Mouse (Mus musculus) CH12.LX (cell line): Measurements from ENCODE around the gene Pold3. TPM values are rescaled to one million over a fixed set of nuclear protein-coding genes. Genes with fewer than 3 reads are reported as not detected.

Experiments used
- DNase-seq: peaks from one replicate; pipeline ENCODE4 v3.0.0-alpha.2; 2013; ENCODE audit errors: extremely low read depth
- H3K27ac ChIP-seq: 2 replicates; pipeline ENCODE4 v1.5.1; 2012; ENCODE audit warnings: low read depth, mild to moderate bottlenecking, control low read depth, moderate library complexity; ENCODE audit not compliant: insufficient read depth
- H3K27me3 ChIP-seq: replicated peaks from 2 replicates; pipeline ENCODE3; 2012; ENCODE audit warnings: inconsistent platforms
- H3K36me3 ChIP-seq, 2 experiments: replicated peaks in 1 of 2; 2 replicates each; pipeline versions ENCODE3 to v1.6.1; 2012; ENCODE audit warnings: inconsistent platforms in 1 of 2, low read length in 1 of 2, mild to moderate bottlenecking in 1 of 2, mixed read lengths in 1 of 2, moderate library complexity in 1 of 2; ENCODE audit not compliant: control insufficient read depth in 1 of 2, insufficient read depth in 1 of 2
- H3K4me1 ChIP-seq, 2 experiments: 2 replicates each; pipeline ENCODE4 v1.6.1; 2012; ENCODE audit warnings: inconsistent platforms in 1 of 2, moderate library complexity in 1 of 2; ENCODE audit not compliant: insufficient read depth in 2 of 2, control insufficient read depth in 1 of 2
- H3K4me2 ChIP-seq: 2 replicates; pipeline ENCODE4 v1.6.1; 2012; ENCODE audit warnings: low read depth, mild to moderate bottlenecking, control low read depth; ENCODE audit not compliant: poor library complexity, insufficient read depth, severe bottlenecking
- H3K4me3 ChIP-seq, 3 experiments: fragments of 150-350 bp in 1 of 3; sonication (generic) in 1 of 3; replicated peaks in 1 of 3; 2 replicates each; pipeline versions ENCODE3 to v1.5.1; 2011 to 2012; ENCODE audit warnings: low read depth in 2 of 3, low read length in 2 of 3, mild to moderate bottlenecking in 2 of 3, moderate library complexity in 2 of 3, control low read depth in 1 of 3, improper control_type of control experiment in 1 of 3, inconsistent platforms in 1 of 3, mixed read lengths in 1 of 3; ENCODE audit not compliant: poor library complexity in 1 of 3
- H3K79me2 ChIP-seq: replicated peaks from 2 replicates; pipeline ENCODE4 v1.6.1; 2012; ENCODE audit warnings: mild to moderate bottlenecking, moderate library complexity; ENCODE audit not compliant: control insufficient read depth, poor library complexity, insufficient read depth, severe bottlenecking; ENCODE audit errors: extremely low read depth
- H3K9ac ChIP-seq: 2 replicates; pipeline ENCODE4 v1.6.1; 2012; ENCODE audit warnings: low read depth, mild to moderate bottlenecking, control low read depth, moderate library complexity; ENCODE audit not compliant: insufficient read depth
- H3K9me3 ChIP-seq: replicated peaks from 2 replicates; pipeline ENCODE3; 2012; ENCODE audit warnings: low read length, inconsistent platforms, mixed read lengths
- BHLHE40 ChIP-seq: IDR thresholded peaks from 2 replicates; pipeline ENCODE4 v1.6.1; 2011; ENCODE audit warnings: mild to moderate bottlenecking, low read depth, low read length, improper control_type of control experiment
- CHD2 ChIP-seq: IDR thresholded peaks from 2 replicates; pipeline ENCODE4 v1.6.1; 2011; ENCODE audit warnings: low read length, improper control_type of control experiment
- CTCF ChIP-seq, 2 experiments: IDR thresholded peaks in 1 of 2; conservative IDR thresholded peaks in 1 of 2; 2 replicates each; pipeline ENCODE4 v1.5.1; 2011 to 2012; ENCODE audit warnings: low read depth in 2 of 2, low read length in 2 of 2, improper control_type of control experiment in 1 of 2, inconsistent platforms in 1 of 2, mild to moderate bottlenecking in 1 of 2, moderate library complexity in 1 of 2
- E2F4 ChIP-seq: IDR thresholded peaks from 2 replicates; pipeline ENCODE4 v1.6.1; 2011; ENCODE audit warnings: low read depth, low read length, improper control_type of control experiment; ENCODE audit not compliant: insufficient replicate concordance
- EP300 ChIP-seq: IDR thresholded peaks from 2 replicates; pipeline ENCODE4 v1.6.1; 2011; ENCODE audit warnings: low read length, improper control_type of control experiment
- ETS1 ChIP-seq: conservative IDR thresholded peaks from 2 replicates; pipeline ENCODE4 v1.6.1; 2012; ENCODE audit warnings: low read depth, mild to moderate bottlenecking, inconsistent platforms, low read length, improper control_type of control experiment, moderate library complexity
- GABPA ChIP-seq: IDR thresholded peaks from 2 replicates; pipeline ENCODE4 v1.6.1; 2012; ENCODE audit warnings: low read depth, low read length, improper control_type of control experiment, inconsistent platforms; ENCODE audit not compliant: insufficient replicate concordance
- IRF4 ChIP-seq: IDR thresholded peaks from 2 replicates; pipeline ENCODE4 v1.6.1; 2014; ENCODE audit warnings: low read depth, mild to moderate bottlenecking, inconsistent platforms, low read length, improper control_type of control experiment
- JUN ChIP-seq: IDR thresholded peaks from 2 replicates; pipeline ENCODE4 v1.6.1; 2011; ENCODE audit warnings: low read depth, mild to moderate bottlenecking, low read length, improper control_type of control experiment, moderate library complexity; ENCODE audit not compliant: insufficient read depth
- JUND ChIP-seq: conservative IDR thresholded peaks from 2 replicates; pipeline ENCODE4 v1.6.1; 2011; ENCODE audit warnings: low read depth, low read length, improper control_type of control experiment
- KAT2A ChIP-seq: IDR thresholded peaks from 2 replicates; pipeline ENCODE4 v1.6.1; 2012; ENCODE audit warnings: low read length, improper control_type of control experiment, inconsistent platforms; ENCODE audit not compliant: insufficient replicate concordance
- MAFK ChIP-seq: IDR thresholded peaks from 2 replicates; pipeline ENCODE4 v1.6.1; 2011; ENCODE audit warnings: low read length, improper control_type of control experiment; ENCODE audit not compliant: insufficient replicate concordance
- MAX ChIP-seq: IDR thresholded peaks from 2 replicates; pipeline ENCODE4 v1.6.1; 2011; ENCODE audit warnings: low read length, improper control_type of control experiment
- MAZ ChIP-seq: IDR thresholded peaks from 2 replicates; pipeline ENCODE4 v1.6.1; 2012; ENCODE audit warnings: low read depth, mild to moderate bottlenecking, inconsistent platforms, low read length, improper control_type of control experiment, moderate library complexity
- MEF2A ChIP-seq: IDR thresholded peaks from 2 replicates; pipeline ENCODE4 v1.6.1; 2014; ENCODE audit warnings: low read depth, mild to moderate bottlenecking, inconsistent platforms, low read length, improper control_type of control experiment, borderline replicate concordance
- MYC ChIP-seq: IDR thresholded peaks from 2 replicates; pipeline ENCODE4 v1.6.1; 2011; ENCODE audit warnings: low read depth, mild to moderate bottlenecking, improper control_type of control experiment, low read length
- NELFE ChIP-seq: IDR thresholded peaks from 2 replicates; pipeline ENCODE4 v1.6.1; 2011; ENCODE audit warnings: low read depth, low read length, improper control_type of control experiment
- NRF1 ChIP-seq: IDR thresholded peaks from 2 replicates; pipeline ENCODE4 v1.6.1; 2014; ENCODE audit warnings: low read depth, mild to moderate bottlenecking, inconsistent platforms, low read length, improper control_type of control experiment, moderate library complexity
- PAX5 ChIP-seq: IDR thresholded peaks from 2 replicates; pipeline ENCODE4 v1.6.1; 2012; ENCODE audit warnings: low read length, inconsistent platforms, mixed read lengths
- POLR2A ChIP-seq: IDR thresholded peaks from 2 replicates; pipeline ENCODE4 v1.6.1; 2011; ENCODE audit warnings: low read depth, mild to moderate bottlenecking, improper control_type of control experiment, low read length
- POLR2AphosphoS2 ChIP-seq: IDR thresholded peaks from 2 replicates; pipeline ENCODE4 v1.6.1; 2011; ENCODE audit warnings: low read depth, low read length, improper control_type of control experiment
- RAD21 ChIP-seq: IDR thresholded peaks from 2 replicates; pipeline ENCODE4 v1.6.1; 2011; ENCODE audit warnings: low read depth, mild to moderate bottlenecking, low read length, improper control_type of control experiment, moderate library complexity
- RCOR1 ChIP-seq: conservative IDR thresholded peaks from 2 replicates; pipeline ENCODE4 v1.6.1; 2012; ENCODE audit warnings: low read depth, mild to moderate bottlenecking, inconsistent platforms, low read length, improper control_type of control experiment
- TCF12 ChIP-seq: IDR thresholded peaks from 2 replicates; pipeline ENCODE4 v1.6.1; 2014; ENCODE audit warnings: low read depth, mild to moderate bottlenecking, inconsistent platforms, low read length, improper control_type of control experiment
- ZC3H11A ChIP-seq: IDR thresholded peaks from 2 replicates; pipeline ENCODE4 v1.6.1; 2012; ENCODE audit warnings: low read depth, mild to moderate bottlenecking, inconsistent platforms, low read length, improper control_type of control experiment
- ZKSCAN1 ChIP-seq: IDR thresholded peaks from 2 replicates; pipeline ENCODE4 v1.6.1; 2012; ENCODE audit warnings: low read depth, inconsistent platforms, low read length, improper control_type of control experiment, borderline replicate concordance
- ZMIZ1 ChIP-seq: IDR thresholded peaks from 2 replicates; pipeline ENCODE4 v1.6.1; 2012; ENCODE audit warnings: low read depth, mild to moderate bottlenecking, inconsistent platforms, low read length, improper control_type of control experiment
- ZNF384 ChIP-seq: IDR thresholded peaks from 2 replicates; pipeline ENCODE4 v1.6.1; 2012; ENCODE audit warnings: low read depth, low read length, improper control_type of control experiment, inconsistent platforms
- dilution Hi-C: fragments of 300-500 bp; cut with MboI; formaldehyde crosslinking; loops from 2 replicates; pipeline ENCODE4 v1.14.3; 2020; ENCODE audit warnings: low sequenced_read_pairs; ENCODE audit not compliant: extremely low pct_unique_long_range_greater_than_20kb, extremely low pct_ligation_motif_present
- in situ Hi-C: fragments of 300-500 bp; cut with MboI; formaldehyde crosslinking; loops from 3 replicates; pipeline ENCODE4 v1.14.3; 2019; ENCODE audit warnings: low sequenced_read_pairs, low pct_ligation_motif_present, low pct_unique_long_range_greater_than_20kb, mixed read lengths
- polyA plus RNA-seq: library from polyadenylated mRNA; unstranded; fragments of >175 nt; gene quantifications from 2 replicates; pipeline ENCODE4 v1.2.1, GENCODE M21; 2012; ENCODE audit warnings: low read depth; ENCODE audit not compliant: insufficient read length
- total RNA-seq, 2 experiments: library from RNA; depleted of rRNA; stranded (reverse); fragments of 300-350 nt in 1 of 2; fragments of >200 nt in 1 of 2; gene quantifications; 2 replicates each; pipeline ENCODE4 v1.2.3; 2012 to 2014

Gene Pold3
- total and polyA plus RNA-seq, 3 experiments = 59.5 to 121 (median 88.0) TPM

DNA sequence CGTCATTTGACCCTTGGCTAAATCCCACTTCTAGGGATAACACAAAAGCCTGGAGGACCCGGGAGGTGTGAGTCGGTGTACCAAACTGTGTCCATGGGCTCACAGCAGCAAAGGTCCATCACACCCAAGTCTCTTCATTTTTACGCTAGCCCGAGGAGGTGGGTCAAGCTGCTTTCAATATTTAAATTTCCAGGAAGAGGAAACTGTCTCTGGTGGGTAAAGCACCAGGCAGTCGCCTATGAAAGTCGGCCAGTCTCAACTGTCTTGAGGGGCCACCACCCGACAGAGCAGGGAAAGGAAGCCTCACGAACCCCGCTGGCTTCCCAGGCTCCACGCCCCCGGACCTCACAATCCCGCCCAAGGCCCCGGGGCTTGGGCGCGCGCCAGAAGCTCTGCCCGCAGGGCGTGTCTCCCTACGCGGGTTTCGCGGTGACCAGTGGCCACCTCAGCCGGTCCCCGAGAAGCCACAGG is 539 bp downstream of the Pold3 start (continued):
- no peak for TF ChIP-seq MAX
- no peak for TF ChIP-seq MYC
- TF ChIP-seq ETS1 = no peak
- TF ChIP-seq KAT2A = no peak
- TF ChIP-seq IRF4 = no peak
- peak; percentile 75 for TF ChIP-seq POLR2A
- TF ChIP-seq MAFK = no peak
- peak; percentile 60; the same call in 1 of the 2 replicates for TF ChIP-seq ZMIZ1
- no peak for TF ChIP-seq RCOR1
- 0 out of 2 replicates have a peak, but pooled peaks have one; percentile 27 for TF ChIP-seq EP300
- peak; percentile 70; the same call in 1 of the 2 replicates for TF ChIP-seq NELFE
- TF ChIP-seq, all 38 proteins: peak for 8

DNA sequence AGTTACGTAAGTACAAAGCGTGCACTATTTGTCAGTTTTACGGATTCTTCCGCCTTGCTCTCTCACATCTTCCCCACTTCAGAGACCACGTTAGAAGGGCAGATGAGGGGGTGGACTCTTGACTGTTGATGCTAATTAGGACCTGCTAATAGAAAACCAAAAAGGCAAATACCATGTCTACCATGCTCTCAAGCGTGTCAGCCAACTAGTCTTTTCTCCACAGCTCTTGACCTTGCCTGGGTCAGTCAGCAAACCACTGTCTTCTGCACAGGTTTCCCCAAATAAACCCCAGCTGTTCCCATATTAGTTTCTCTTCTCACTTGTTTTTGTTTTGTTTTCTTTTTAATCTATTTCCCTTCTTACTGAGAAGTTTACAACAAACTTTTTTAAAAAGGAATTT is 7.1 kb downstream of the Pold3 start:
- peak; percentile 80 for TF ChIP-seq MEF2A
- peak; percentile 78 for TF ChIP-seq ETS1
- TF ChIP-seq IRF4 = peak; percentile 52; the same call in 1 of the 2 replicates
- TF ChIP-seq BHLHE40 = peak; percentile 40
- no peak for TF ChIP-seq ZC3H11A
- TF ChIP-seq TCF12 = 0 out of 2 replicates have a peak, but pooled peaks have one; percentile 49
- TF ChIP-seq, all 38 proteins: peak for 5
- in situ Hi-C loops = no loop called here
- dilution Hi-C loops = no loop called here
- Histone ChIP-seq H3K4me1 (peaks cover 10 to 74% of the 10 kb centered on the region in 2 experiments), H3K4me2 (peak overlapping the region; percentile 51; the same call in 1 of the 2 replicates), H3K4me3 (no peak overlapping the region), H3K79me2 (peaks cover 14% of the 10 kb centered on the region), H3K36me3 (peaks cover 42 to 82% of the 10 kb centered on the region in 2 experiments), H3K9ac (no peak overlapping the region; the same call in 1 of the 2 replicates), H3K9me3 (no peaks in the 10 kb centered on the region), H3K27ac (peak overlapping the region; percentile 79; the same call in 1 of the 2 replicates), H3K27me3 (no peaks in the 10 kb centered on the region)
- peak; percentile 81 for DNase-seq

DNA sequence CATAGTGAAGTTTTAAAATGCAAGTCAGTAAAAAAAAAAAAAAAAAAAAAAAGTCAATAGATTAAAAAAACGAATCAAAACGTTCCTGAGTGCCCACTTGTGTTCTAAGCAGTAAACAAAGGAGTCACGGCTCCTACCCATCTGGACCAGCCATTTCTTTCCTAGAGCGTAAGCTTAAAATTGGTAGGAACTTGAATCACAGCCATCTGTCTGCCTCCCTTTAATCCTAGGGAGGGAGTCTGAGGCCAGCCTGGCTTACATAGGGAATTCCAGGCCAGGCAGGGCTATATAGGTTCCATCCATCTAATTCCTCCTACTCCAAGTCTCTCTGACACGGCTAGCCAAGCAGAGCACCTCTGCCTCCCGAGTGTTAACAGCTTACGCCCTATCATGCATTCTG is 7.5 kb downstream of the Pold3 start:
- peak overlapping the region; percentile 51; the same call in 1 of the 2 replicates for H3K4me2 ChIP-seq
- peaks cover 10 to 72% of the 10 kb centered on the region in 2 experiments for H3K4me1 ChIP-seq
- no peaks in the 10 kb centered on the region for H3K27me3 ChIP-seq
- peaks cover 10% of the 10 kb centered on the region for H3K79me2 ChIP-seq
- DNase-seq = no peak
- H3K27ac ChIP-seq = peak overlapping the region; percentile 79
- in situ Hi-C loops (no loop called here), dilution Hi-C loops (no loop called here)
- no peak overlapping the region for H3K9ac ChIP-seq
- TF ChIP-seq RAD21 (no peak), NRF1 (no peak), MYC (no peak), POLR2AphosphoS2 (no peak), ZNF384 (no peak), JUN (no peak), IRF4 (no peak), CHD2 (no peak), PAX5 (no peak), EP300 (no peak), NELFE (no peak), MAX (no peak), JUND (no peak), E2F4 (no peak), ZKSCAN1 (no peak), MAZ (no peak), GABPA (no peak), CTCF (conservative IDR thresholded peaks at IDR 0.05 in 1 of 2, IDR thresholded peaks at IDR 0.05 in 1 of 2; ENCODE audit: low read depth in 2 of 2, low read length in 2 of 2) (no peak)
- H3K36me3 ChIP-seq = peaks cover 46 to 81% of the 10 kb centered on the region in 2 experiments
- H3K4me3 ChIP-seq = no peak overlapping the region
- no peaks in the 10 kb centered on the region for H3K9me3 ChIP-seq
